Mouse (Mus musculus) adrenal gland, postnatal 10 days (tissue): ENCODE results near the gene Metap1d. TPM values are rescaled to one million over a fixed set of nuclear protein-coding genes. Genes with fewer than 3 reads are reported as not detected.

Experiments used
- DNase-seq: peaks from one replicate; pipeline ENCODE4 v3.0.0; 2021; ENCODE audit warnings: mixed read lengths
- long read RNA-seq, 2 experiments: library from polyadenylated mRNA; stranded (forward); transcript quantifications; one replicate each; pipeline ENCODE4 v2.0.0; 2021
- total RNA-seq, 2 experiments: library from RNA; stranded (reverse); gene quantifications; 2 replicates each; pipeline ENCODE4 v1.2.3; 2021

Metap1d gene
- total RNA-seq: 10 to 100 TPM; 32.7 to 46.6 TPM
- long read RNA-seq, experiment 1, transcript Metap1d-201 (10 exons, 1,321 nt): major isoform, 26 of 57 reads
- long read RNA-seq, experiment 1, partial matches to known transcripts: 12 of 57 reads
- long read RNA-seq, experiment 1, other reads (novel, unspliced or antisense): 18 of 57 reads
- long read RNA-seq, experiment 2, transcript Metap1d-201 (10 exons, 1,321 nt): major isoform, 26 of 40 reads
- long read RNA-seq, experiment 2, partial matches to known transcripts: 2 of 40 reads
- long read RNA-seq, experiment 2, other reads (novel, unspliced or antisense): 10 of 40 reads

DNA sequence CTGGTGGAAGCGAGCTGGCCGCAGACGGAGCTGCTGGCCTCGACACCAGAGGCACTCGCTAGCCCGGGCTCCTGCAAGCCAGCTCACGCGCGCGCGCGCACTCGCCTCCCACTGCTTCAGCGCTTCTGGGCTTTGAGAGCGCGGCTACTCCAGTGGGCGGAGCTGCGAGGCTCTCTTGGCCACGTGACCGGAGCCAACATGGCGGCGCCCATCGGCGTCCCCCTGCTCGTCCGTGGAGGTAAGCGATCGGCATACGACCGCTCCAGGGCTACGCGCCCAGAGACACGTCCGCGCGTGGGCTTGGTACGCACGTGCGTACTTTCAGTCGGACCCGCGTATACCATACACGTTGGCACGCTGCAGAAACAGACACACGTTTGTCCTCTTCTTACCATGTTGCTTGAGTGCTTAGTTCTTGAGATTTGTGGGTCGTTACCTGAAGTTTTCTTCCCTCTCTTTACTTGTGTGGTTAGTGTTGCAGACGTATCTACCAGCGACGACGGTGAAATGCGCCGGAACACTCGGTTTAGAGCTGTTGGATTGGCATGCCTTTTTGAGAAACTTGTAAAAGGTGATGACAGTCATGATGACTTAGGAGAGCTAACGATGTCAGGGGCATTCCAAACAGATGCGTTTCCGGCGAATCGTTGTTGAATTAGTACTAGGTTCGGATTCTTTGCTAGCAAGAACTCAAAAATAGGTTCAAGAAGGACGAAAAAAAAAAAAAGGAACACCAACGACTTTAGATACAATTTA lies at the start of gene Metap1d:
Gene Metap1d (plus strand): TSS at position 116 of the 756 bp plus-strand sequence.
- peak; percentile 96 for DNase-seq

DNA sequence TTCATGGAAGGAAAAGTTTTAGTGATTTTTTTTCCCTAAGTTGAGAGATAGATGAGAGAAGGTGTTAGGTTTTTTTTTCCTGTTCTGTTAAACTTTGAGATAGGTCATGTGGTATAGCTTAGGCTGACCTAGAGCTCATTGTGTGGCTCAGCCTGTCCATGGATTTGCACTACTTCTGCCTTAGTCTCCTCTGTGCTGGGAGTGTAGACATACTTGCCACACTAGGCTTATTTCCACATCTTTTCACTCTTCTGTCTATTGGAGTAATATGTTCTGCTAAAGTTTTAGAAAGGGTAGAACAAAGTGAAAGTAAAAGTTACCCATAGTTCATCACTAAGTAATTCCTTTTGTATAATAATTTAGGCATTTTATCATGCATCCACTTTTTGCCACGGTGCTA lies 47.5 kb upstream of the Metap1d start:
- DNase-seq: no peak

DNA sequence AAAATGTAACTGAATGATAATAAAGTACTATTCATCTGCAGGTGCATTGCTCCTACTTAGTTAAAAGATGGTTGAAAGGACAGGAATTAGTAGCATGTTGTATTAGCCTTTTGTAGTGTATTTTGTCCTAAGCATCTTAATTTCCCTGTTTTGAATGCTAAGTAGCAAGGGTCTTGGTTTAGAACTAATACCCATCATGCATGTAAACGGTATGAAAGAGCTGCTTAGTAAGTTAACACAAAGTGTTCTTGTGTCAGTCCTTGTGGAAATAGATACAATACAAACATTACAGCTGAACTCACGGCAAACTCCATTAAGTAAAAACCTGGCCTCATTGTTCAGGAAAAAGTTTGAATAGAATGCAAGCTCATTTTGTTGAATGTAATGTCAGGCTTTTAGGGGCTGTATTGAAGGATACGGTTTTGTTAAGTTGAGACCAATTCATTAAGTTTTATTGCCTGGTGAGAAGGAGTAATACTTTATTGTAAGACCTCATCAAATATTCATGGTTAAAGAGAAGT lies 34.3 kb upstream of the Metap1d start:
- no peak for DNase-seq

DNA sequence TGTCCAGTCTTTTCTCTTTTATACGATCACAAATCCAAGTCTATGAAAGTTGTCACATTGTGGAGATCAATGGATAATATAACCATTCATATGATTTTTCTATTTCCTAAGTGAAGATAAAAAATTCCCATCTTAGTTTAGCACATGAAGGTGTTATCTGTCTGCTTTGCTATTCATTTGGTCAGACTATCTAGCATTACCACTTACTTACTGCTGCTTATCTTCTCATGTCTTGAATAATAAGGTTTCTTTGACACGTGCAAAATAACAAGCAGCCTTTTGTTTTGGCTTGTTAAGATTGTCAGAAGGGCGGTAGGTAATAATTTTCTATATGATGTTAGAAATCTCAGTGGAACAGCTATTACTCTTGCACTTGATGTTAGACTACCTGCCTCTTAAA lies 33.7 kb upstream of the Metap1d start:
- DNase-seq: no peak

DNA sequence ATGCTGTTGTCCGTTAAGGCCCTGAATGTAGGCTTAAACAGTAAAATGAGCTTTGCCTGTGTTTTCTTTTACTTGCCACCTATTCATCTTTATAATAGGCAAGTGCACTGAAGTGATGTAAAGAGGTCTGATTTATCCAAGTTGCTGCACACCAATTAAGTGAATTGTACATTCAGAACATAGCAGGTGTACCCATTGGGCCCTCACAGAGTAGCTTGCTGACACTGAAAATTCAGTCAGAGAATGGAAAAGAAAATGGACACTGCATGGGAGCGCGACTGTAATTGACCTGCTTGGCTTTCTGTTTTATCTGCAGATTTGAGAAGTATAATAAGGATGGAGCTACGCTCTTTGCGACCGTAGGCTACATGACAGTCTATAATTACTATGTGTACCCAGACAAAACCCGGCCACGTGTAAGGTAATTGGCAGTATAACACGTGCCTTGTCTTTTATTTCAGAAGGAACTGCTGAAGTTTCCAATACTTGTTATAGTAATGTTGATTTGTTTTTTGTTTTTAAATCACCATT lies 32.1 kb upstream of the Metap1d start:
- DNase-seq: no peak

DNA sequence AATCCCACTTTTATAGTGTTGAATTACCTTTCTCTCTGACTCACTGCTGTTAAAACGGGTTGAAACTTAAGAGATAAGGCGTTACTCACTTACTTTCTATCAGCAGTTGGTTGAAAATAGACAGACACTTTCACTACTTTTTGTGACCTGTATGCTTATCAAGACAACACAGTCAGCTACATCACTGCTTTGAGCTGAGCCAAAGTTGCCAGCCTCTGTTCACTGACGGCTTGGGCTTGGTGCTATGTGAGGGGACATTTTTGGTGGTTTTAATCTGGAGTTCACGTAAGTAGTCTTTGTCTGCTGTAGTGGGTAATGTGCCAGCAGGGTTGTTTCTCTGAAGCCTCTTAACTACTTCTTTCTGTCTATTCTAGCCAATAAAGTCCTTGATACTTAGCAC lies 28.5 kb upstream of the Metap1d start:
- DNase-seq: no peak

DNA sequence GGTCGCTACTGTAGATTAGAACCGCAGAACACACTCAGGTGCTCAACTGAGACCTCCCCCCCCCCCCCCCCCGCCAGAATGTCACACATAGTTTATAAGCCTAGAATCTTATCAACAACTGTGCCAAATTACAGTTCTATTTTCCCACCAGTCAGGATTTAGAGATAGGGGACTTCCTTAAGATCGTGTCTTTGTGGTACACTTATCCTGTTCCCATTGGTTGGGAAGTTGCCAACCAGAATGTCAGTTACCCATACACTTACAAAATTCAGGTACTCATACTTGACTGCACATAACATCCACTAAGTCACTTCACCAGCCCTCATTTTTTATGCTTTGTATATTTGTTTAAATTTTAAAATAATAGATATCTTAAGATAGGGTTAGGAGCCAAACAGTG lies 17.6 kb upstream of the Metap1d start:
- DNase-seq: no peak

DNA sequence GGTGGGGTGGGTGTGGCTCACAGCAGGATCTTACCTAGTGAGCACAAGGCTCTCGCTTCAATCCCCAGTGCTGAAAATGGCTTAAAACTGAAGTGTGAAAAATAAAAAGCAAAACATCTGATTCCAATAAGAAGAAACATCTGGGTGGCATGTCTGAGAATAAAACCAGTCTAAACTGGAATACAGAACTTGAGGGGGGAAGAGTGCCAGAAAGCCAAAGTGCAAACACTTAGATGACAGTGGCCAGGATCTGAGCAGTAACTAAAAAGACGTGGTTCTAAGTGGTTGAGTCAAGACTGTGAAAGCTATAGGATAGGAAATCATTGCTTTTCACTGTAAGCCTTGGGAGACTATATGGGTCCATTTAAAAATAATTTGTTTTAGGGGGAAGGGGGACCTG lies 9.7 kb upstream of the Metap1d start:
- DNase-seq: no peak

DNA sequence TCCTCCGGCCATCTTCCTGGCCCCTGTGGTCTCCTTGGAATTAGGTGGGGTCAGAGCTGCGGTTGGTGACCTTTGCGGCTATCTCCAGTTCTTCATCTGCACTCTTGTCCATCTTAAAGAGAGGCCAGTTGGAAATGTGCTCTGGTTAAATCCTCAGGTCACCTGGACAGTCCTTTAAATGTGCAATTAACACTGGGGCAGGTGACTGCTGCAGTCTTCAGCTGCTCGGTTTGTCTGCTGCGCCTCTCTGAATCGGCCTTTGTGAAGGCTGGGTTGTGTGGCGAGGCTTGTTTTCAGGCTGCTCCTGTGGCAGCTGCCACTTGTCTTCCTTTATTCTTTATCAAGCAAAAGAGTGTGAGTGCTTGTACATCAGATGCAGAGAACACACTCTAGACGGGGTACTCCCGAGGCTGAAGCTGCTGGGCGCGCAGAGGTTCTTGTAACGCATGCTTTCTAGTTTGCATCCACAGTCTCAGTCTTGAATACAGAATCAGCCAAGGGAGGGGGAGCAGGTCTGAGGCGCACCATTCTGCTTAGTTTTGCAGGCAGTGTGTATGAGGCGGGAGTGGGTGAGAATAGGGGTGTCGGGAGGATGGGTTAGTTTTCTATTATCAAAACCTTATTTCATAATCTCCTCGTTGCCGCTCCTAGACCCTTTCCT lies 7.4 kb upstream of the Metap1d start:
- no peak for DNase-seq

DNA sequence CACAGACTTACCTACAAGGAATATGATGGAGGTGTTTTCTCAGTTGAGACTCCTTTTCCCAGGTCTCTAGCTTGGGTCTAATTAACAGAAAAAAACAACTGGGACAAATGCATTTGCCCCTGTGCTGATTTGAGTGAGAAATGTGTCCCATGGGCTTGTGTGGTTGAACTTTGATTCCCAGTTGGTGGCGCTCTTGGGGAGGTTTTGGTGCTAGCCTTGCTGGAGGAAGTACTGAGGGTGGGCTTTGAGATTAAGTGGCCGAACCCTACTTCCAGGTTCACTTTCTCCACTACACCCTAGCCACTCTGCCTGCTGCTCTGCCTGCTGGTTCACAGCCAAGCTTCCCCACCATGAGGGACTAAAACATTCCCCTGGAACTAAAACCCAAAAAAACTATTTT lies 3.5 kb upstream of the Metap1d start:
- DNase-seq: no peak

DNA sequence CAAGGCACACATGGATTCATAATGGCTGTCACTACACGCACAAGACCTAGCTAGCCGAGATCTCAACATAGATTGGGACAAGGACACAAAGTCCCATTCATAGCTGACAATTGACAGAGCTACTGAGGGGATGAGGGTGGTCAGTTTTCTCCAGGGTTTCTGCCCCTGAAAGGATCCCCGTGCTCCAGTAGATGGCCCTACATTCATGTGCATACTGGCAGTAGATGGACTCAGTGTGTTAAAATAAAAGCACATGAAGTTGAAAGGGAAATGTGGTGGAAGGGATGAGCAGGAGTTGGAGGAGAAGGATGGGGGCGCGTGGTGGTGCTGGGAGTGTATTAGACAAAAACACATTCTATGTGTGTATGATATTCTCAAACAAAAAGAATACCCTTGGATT lies 1.3 kb upstream of the Metap1d start:
- DNase-seq: no peak

DNA sequence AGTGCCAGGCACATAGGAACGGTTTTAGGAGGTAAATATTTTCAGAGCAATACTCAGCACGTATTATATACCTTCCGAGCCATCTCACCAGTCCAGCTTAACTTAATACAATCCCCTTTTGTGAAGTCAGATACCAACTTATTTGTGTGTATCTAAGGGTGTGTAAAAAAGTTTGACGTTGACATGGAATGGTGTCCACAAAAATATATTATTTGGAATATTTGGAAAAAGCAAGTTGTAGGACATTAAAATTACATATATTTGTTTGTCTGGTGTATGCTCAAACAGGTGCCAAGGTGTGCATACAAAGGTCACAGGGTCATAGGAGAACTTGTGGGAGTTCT lies 813 bp downstream of the Metap1d start:
- no peak for DNase-seq

DNA sequence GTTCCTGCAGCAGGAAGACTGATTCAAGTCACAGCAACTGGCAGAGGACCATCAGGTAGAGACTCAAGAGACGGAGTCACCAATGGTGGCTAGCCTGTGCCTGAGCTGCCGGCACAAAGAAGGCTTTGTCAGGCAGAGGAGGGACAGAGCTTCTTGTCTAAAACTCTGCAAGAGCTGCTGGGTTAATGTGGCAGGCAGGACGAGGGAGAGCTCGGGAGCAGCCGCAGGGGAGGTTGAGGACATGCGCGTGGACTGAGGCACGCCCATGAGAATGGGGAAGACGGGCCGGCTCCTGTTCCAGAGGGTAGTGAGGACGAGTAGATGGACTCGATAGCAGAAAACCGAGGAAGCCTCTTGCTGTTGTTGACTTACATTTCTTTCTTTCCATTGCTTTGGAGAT lies 5.5 kb downstream of the Metap1d start:
- DNase-seq: no peak

DNA sequence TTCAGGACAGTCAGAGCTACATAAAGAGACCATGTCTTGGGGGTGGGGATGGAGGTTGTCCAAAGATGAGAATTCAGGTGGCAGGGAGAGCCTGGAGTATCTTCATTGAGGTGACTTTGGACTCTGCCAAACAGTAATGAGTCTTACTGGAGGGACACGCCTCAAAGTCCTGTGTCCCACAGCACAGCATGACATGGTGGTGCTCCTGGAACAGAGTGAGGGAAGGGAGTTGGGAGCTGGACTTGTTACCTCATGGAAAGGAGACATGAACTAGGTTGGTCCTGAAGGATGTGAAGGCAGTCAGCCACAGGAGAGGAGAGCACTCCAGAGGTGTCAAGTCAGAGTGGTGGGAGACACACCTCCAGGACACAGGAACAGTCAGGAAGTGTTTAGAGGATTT lies 6.6 kb downstream of the Metap1d start:
- DNase-seq: no peak

DNA sequence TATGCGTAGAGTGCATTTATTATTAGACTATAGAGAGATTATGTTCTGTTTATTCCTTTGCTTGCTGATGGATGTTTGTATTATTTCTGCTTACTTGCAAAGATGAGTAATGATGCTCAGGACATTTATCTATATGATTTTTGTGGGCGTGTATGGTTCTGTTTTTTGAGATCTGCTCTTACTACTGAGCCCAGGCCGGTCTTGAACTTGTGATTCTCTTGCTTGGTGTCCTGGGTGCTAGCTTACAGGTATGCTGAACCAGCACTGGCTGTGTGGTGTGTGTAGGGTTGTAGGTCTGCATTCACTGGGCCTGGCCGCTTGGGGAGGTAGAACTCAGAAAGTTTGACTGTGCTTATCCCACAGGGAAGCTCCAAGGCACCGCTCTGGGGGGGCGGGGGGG lies 8.1 kb downstream of the Metap1d start:
- no peak for DNase-seq

DNA sequence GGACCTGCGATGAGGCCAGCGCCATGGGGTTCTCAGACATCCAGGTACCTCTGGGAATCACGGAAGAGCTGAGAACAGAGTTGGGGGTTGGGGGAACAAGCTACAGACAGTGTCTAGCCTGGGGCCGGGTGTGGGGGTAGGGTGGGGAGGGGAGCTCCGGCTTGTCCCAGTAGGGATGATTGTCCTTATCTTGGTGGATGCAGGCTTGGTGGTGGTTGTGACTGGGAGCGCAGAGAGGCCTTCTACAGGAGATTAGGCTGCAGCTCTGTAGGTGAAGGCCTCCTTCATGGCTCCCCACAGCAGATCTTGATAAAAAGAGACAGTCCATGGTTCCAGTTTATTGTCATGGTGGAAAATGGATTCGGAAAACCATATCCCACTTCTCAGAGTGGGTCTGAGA lies 8.5 kb downstream of the Metap1d start:
- DNase-seq: no peak

DNA sequence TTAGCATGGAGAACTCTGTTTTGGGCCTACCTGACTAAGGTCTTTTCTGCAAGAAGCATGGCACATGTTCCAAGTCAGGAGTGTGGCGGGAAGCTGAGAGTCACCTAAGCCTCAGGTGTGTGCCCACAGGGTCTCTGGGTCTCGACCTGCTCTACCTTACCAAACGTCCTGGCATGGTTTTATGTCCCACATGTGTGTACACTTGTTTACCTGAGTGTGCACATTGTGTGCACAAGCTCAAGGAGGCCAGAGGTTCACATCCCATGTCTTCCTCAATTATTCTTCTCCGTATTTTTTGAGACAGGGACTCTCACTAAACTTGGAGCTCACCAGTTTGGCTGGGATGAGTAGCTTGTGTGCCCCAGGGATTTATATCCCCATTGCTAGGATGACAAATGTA lies 9.0 kb downstream of the Metap1d start:
- no peak for DNase-seq

DNA sequence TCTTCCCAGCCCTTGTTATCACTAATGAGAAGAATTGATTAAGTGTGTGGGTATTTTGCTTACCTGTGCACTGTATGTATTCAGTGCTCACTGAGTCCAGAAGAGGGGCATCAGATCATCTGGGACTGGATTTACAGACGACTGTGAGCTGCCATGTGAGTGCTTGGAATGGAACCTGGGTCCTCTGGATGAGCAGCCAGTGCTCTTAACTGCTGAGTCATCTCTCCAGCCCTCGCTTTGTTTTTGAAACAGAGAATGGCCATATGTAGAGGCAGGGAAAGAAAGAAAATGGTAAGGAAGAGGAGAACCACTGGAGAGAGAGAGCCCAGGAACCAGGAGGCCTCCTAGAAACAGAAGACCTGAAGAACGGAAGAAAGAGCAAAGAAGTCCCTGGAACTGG lies 9.5 kb downstream of the Metap1d start:
- no peak for DNase-seq

DNA sequence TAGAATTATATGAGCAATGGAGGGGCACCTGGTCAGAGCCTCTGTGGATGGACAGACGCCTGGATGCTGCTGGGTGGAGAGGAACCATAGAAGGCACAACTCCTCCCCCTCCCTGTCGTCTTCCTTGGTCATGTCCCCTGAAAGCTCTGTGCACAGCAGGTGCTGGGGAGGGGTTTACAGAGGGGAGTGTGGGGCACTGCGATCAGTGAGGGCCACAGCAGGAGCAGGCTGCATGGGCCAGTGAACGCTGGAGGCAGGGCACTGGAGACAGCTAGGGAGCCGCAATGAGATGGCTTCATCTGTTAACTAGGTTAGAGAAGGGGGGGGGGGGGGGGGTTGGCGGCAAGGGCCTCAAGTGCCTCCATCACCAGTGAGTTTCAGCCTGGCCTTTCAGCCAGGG lies 13.0 kb downstream of the Metap1d start:
- DNase-seq: no peak

DNA sequence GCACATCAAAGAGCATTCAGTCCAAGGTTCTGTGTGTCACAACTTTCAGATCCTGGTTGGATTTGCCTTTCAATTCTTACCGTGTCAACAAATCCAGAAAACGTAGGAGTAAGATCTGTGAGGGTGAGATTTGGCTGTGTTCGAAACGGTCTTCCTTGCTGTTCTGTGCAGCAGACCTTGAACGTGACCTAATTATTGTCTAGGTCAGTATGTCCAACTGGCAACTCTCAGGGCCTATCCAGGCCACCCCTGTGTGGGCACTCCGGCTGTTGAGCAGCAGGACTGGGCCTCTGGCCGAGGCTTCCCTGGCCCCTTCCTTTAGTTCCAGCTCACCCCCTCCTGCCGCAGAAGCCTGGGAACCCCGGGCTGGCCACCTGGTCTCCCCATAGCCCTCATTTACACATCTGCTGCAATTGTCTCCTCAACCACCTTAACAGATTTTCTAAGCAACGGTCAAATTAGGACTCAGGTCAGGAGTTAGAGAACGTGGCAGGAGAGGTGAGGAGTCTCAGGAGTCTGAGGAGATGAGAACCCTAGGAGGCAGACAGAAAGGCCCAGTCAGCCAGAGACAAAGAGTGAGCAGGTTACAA lies 13.9 kb downstream of the Metap1d start:
- DNase-seq: peak; percentile 37

DNA sequence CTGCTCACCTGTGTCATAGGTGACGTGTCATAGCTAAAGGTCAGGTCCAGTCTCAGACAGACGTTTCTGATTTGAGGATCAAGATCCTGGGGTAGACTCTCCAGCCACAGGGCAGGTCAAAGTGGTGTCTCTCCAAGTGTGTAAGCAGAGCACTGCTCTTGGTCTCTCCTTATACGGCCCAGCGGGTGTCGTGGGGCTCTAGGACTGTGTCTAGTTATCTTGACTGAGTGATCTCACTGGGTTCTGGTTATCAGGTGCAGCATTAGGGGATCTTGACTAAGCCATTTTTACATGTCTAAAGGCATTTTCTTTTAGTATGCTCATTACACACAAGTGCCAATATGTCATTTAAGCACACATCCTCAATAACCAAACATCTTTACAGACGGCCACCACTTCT lies 18.0 kb downstream of the Metap1d start:
- DNase-seq: no peak

DNA sequence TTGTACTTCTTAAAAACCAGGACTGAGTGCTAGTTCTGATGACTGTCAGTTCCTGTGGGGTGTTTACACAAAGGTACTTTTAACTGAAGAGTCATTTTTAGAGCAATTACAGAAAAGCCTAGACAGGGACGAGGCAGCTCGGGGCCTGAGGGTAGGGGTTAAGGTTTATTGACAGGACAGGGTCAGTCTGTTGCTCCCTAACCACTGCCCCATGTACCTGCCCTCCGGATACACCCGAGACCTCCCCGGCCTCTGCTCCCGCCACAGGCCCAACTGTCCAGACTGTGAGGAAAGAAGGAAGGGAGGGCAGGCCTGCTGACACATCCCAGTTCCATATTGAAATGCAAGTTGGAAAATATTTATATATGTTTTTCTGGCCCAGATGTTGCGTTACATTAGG lies 20.8 kb downstream of the Metap1d start:
- DNase-seq: no peak

DNA sequence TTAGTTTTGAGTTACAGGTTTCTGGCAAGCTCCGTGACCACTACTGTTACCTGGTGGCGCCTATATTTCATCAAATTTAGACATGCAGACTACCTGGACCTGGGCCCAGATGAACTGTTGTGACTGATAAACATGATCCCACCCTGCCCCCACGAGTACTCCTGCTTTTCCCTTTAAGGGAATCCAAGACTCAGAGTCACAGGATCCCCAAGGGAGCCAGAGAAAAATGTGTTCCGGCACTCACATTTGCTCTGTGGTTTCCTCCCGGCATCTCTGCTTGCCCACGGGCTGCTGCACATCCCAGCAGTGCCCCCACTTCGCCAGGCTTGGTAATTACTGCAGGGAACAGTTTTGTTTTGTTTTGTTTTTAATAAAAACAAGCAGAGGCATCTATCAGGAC lies 21.3 kb downstream of the Metap1d start:
- DNase-seq: no peak
